Mouse (Mus musculus): Measurements from ENCODE around the gene Ascl2.

The Ascl2 gene

GRCm38 (mm10) chr7:142917659-142918058, 51.4 kb downstream of the Ascl2 start:
- DNase-seq (ENCODE audit: low spot score in 2 of 2), result no peak
